Mouse (Mus musculus) olfactory bulb, adult 2 months (tissue): ENCODE measurements around the gene Cryab.

Experiments used
- CTCF ChIP-seq: fragments of 200-500 bp; IDR thresholded peaks from 2 replicates; pipeline ENCODE4 v1.5.1; 2012; ENCODE audit warnings: low read depth, mild to moderate bottlenecking, low read length, moderate library complexity; ENCODE audit not compliant: insufficient read depth
- POLR2A ChIP-seq: fragments of 200-500 bp; IDR thresholded peaks from 2 replicates; pipeline ENCODE4 v1.6.1; 2012; ENCODE audit warnings: mild to moderate bottlenecking, low read depth, low read length, moderate library complexity; ENCODE audit not compliant: insufficient read depth

GRCm38 (mm10) chr9:50722451-50722911 is 28.6 kb upstream of the Cryab start:
- TF ChIP-seq POLR2A (no peak), CTCF (no peak)
